Mouse (Mus musculus) E14TG2a.4 (cell line): ENCODE data around the gene Scaf8.

Experiments used
- CTCF ChIP-seq: conservative IDR thresholded peaks from 2 replicates; pipeline ENCODE4 v1.5.1; 2014; ENCODE audit warnings: low read length
- NANOG ChIP-seq: IDR thresholded peaks from 2 replicates; pipeline ENCODE4 v1.6.1; 2014; ENCODE audit warnings: borderline replicate concordance, low read length, mixed read lengths
- POU5F1 ChIP-seq: IDR thresholded peaks from 2 replicates; pipeline ENCODE4 v1.6.1; 2014; ENCODE audit warnings: low read length, borderline replicate concordance

GRCm38 (mm10) chr17:3162905-3163304, 48.1 kb downstream of the Scaf8 start:
- TF ChIP-seq CTCF (no peak), NANOG (no peak), POU5F1 (no peak)
